Mouse (Mus musculus): Measurements from ENCODE around the gene Wbp4. TPM values are rescaled to one million over a fixed set of nuclear protein-coding genes. Genes with fewer than 3 reads are reported as not detected.
"Not testable (repeated sequence)": the region's sequence is repeated elsewhere in the genome, so short reads cannot be mapped to it uniquely, and the experiment has no call there.

Wbp4 gene
- polyA plus RNA-seq, 1 experiment = 42.9 TPM

DNA sequence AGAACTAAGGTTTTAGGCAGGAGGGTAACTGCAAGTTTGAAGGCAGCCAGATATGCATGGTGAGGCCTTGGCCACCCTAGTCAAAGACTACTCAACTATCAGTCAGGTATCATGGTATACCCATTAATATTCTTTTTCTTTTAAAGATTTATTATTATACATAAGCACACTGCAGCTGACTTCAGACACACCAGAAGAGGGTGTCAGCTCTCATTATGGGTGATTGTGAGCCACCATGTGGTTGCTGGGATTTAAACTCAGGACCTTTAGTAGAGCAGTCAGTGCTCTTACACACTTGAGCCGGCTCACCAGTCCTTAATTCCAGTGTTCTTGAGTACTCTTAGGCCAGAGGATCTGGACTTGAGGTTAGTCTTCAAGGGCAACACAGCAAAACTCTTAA is 20.9 kb downstream of the Wbp4 start:
- Histone ChIP-seq H3K9me3 (replicated peaks; ENCODE audit: control insufficient read depth, insufficient read depth, low read length, poor library complexity, severe bottlenecking) (no peaks in the 10 kb centered on the region), H3K36me3 (ENCODE audit: control insufficient read depth, insufficient read depth, low read length, poor library complexity, severe bottlenecking) (peaks cover 8% of the 10 kb centered on the region), H3K9ac (ENCODE audit: low read depth, poor library complexity, severe bottlenecking) (no peak overlapping the region), H3K4me3 (ENCODE audit: low read depth, low read length) (no peak overlapping the region), H3K27me3 (ENCODE audit: control insufficient read depth, insufficient read depth, low read length, poor library complexity, severe bottlenecking) (no peaks in the 10 kb centered on the region), H3K4me1 (ENCODE audit: control insufficient read depth, insufficient read depth, low read length) (no peaks in the 10 kb centered on the region), H3K27ac (ENCODE audit: insufficient read depth, low read length) (no peak overlapping the region)
- no peak for TF ChIP-seq CTCF (IDR thresholded peaks at IDR 0.05; ENCODE audit: low read depth, low read length)
- TF ChIP-seq POLR2A (IDR thresholded peaks at IDR 0.05; ENCODE audit: insufficient read depth, low read length) = no peak

DNA sequence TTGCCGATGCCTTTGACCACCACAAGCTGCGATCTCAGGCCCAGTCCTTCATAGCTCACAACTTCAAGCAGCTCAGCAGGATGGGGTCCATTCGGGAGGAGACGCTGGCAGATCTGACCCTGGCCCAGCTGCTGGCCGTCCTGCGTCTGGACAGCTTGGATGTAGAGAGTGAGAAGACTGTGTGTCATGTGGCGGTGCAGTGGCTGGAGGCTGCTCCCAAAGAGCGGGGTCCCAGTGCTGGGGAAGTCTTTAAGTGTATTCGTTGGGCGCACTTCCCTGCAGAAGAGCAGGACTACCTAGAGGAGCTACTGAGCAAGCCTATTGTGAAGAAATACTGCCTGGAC is 28.8 kb downstream of the Wbp4 start:
- not testable (repeated sequence) for H3K27ac ChIP-seq (ENCODE audit: insufficient read depth, low read length); H3K9ac ChIP-seq (ENCODE audit: low read depth, poor library complexity, severe bottlenecking); H3K9me3 ChIP-seq (replicated peaks; ENCODE audit: control insufficient read depth, insufficient read depth, low read length, poor library complexity, severe bottlenecking); H3K36me3 ChIP-seq (ENCODE audit: control insufficient read depth, insufficient read depth, low read length, poor library complexity, severe bottlenecking); H3K4me1 ChIP-seq (ENCODE audit: control insufficient read depth, insufficient read depth, low read length); H3K27me3 ChIP-seq (ENCODE audit: control insufficient read depth, insufficient read depth, low read length, poor library complexity, severe bottlenecking)
- H3K4me3 ChIP-seq (ENCODE audit: low read depth, low read length) = 0 out of 2 replicates have a peak overlapping the region, but pooled peaks have one; percentile 16

DNA sequence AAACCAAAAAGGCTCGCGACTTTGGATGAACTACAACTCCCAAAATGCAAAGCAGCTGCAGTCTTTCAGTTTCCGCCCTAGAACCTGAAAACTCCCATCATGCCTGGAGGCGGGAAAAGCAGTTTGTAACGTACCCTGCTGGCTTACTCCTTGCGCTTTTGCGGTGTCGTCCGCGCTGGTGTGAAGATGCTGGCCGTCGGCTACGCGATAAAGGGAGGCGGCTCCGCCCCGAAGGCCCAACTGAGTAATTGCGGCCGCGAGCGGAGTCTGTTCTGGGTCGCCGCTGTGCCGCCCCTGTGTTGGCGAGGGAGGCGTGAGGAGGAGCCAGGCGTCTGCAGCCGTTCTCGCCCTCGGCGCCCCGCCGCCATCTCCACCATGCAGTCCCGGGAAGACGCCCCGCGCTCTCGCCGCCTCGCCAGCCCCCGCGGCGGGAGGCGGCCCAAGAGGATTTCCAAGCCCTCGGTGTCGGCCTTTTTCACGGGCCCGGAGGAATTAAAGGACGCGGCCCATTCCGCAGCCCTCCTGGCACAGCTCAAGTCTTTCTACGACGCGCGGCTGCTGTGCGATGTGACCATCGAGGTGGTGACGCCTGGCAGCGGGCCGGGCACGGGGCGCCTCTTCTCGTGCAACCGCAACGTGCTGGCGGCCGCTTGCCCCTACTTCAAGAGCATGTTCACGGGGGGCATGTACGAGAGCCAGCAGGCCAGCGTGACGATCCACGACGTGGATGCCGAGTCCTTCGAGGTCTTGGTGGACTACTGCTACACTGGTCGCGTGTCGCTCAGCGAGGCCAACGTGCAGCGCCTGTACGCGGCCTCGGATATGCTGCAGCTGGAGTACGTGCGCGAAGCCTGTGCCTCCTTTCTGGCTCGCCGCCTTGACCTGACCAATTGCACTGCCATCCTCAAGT is 29.4 kb downstream of the Wbp4 start, which contains the start of gene Kbtbd6:
Kbtbd6 (plus strand) TSS at position 155 of the 910 bp plus-strand sequence.
- H3K27me3 ChIP-seq (ENCODE audit: control insufficient read depth, insufficient read depth, low read length, poor library complexity, severe bottlenecking); H3K9ac ChIP-seq (ENCODE audit: low read depth, poor library complexity, severe bottlenecking); H3K27ac ChIP-seq (ENCODE audit: insufficient read depth, low read length); H3K4me1 ChIP-seq (ENCODE audit: control insufficient read depth, insufficient read depth, low read length); H3K36me3 ChIP-seq (ENCODE audit: control insufficient read depth, insufficient read depth, low read length, poor library complexity, severe bottlenecking); H3K9me3 ChIP-seq (replicated peaks; ENCODE audit: control insufficient read depth, insufficient read depth, low read length, poor library complexity, severe bottlenecking): not testable (repeated sequence)
- H3K4me3 ChIP-seq (ENCODE audit: low read depth, low read length) = peak within 1 kb of the TSS; percentile 41
- TF ChIP-seq POLR2A (IDR thresholded peaks at IDR 0.05; ENCODE audit: insufficient read depth, low read length) = peak; percentile 44

DNA sequence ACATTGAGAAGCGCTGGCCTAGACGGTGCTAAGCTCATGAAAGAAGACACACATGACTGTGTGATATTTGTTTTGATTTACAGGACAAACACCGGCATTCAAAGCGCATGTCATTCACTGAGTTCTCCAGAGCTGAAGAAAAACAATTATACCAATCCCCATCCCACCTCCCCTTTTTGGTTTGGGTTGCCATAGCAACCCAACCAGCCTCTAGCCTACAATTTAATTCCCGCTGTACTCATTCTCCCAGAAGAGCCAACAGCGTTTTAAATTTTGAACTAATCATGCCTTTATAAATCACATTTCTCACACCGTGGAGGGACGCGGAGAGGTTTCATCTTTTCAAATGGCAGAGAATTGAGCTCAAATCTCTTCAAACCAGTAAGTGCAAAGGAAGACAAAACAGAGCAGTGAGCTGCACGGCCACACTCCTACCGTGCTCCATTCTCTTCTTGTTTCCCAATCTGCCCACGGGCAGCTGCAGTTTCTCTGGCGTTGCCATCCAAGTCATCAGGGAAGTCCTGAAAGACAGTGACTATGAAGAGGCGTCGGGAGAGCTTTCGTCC is 36.2 kb downstream of the Wbp4 start:
- no peaks in the 10 kb centered on the region for H3K4me1 ChIP-seq (ENCODE audit: control insufficient read depth, insufficient read depth, low read length)
- no peak overlapping the region for H3K27ac ChIP-seq (ENCODE audit: insufficient read depth, low read length)
- H3K9ac ChIP-seq (ENCODE audit: low read depth, poor library complexity, severe bottlenecking) = no peak overlapping the region
- no peaks in the 10 kb centered on the region for H3K36me3 ChIP-seq (ENCODE audit: control insufficient read depth, insufficient read depth, low read length, poor library complexity, severe bottlenecking)
- H3K27me3 ChIP-seq (ENCODE audit: control insufficient read depth, insufficient read depth, low read length, poor library complexity, severe bottlenecking) = no peaks in the 10 kb centered on the region
- TF ChIP-seq POLR2A (IDR thresholded peaks at IDR 0.05; ENCODE audit: insufficient read depth, low read length) (no peak), CTCF (IDR thresholded peaks at IDR 0.05; ENCODE audit: low read depth, low read length) (no peak), EP300 (IDR thresholded peaks at IDR 0.05; ENCODE audit: insufficient read depth, low read depth, low read length) (no peak)
- no peak overlapping the region for H3K4me3 ChIP-seq (ENCODE audit: low read depth, low read length)
- H3K9me3 ChIP-seq (replicated peaks; ENCODE audit: control insufficient read depth, insufficient read depth, low read length, poor library complexity, severe bottlenecking) = no peaks in the 10 kb centered on the region

DNA sequence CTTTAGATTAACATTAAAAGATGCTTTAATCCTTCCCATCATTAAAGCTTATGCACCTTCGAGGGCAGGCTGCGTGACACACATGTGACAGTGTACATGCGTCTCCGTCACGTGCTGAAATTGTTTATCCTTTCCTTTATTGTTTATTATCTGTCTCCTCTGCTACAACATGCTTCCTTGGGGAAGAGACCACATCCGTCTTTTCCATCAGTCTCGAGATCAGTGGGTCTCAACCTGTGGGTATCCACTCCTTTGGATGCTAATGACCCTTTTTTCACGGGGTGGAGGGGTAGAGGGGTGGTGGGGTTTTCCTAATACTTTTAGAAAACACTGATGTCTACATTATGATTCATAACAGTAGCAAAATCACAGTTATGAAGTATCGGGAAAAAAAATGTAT is 36.7 kb downstream of the Wbp4 start:
- TF ChIP-seq POLR2A (IDR thresholded peaks at IDR 0.05; ENCODE audit: insufficient read depth, low read length) = no peak
- no peak for TF ChIP-seq CTCF (IDR thresholded peaks at IDR 0.05; ENCODE audit: low read depth, low read length)
- TF ChIP-seq EP300 (IDR thresholded peaks at IDR 0.05; ENCODE audit: insufficient read depth, low read depth, low read length) = no peak
- Histone ChIP-seq H3K4me1 (ENCODE audit: control insufficient read depth, insufficient read depth, low read length) (no peaks in the 10 kb centered on the region), H3K9ac (ENCODE audit: low read depth, poor library complexity, severe bottlenecking) (no peak overlapping the region), H3K36me3 (ENCODE audit: control insufficient read depth, insufficient read depth, low read length, poor library complexity, severe bottlenecking) (no peaks in the 10 kb centered on the region), H3K4me3 (ENCODE audit: low read depth, low read length) (no peak overlapping the region), H3K27ac (ENCODE audit: insufficient read depth, low read length) (no peak overlapping the region), H3K27me3 (ENCODE audit: control insufficient read depth, insufficient read depth, low read length, poor library complexity, severe bottlenecking) (no peaks in the 10 kb centered on the region), H3K9me3 (replicated peaks; ENCODE audit: control insufficient read depth, insufficient read depth, low read length, poor library complexity, severe bottlenecking) (0 out of 2 replicates have a peak, but pooled peaks cover 2% of the 10 kb centered on the region)

DNA sequence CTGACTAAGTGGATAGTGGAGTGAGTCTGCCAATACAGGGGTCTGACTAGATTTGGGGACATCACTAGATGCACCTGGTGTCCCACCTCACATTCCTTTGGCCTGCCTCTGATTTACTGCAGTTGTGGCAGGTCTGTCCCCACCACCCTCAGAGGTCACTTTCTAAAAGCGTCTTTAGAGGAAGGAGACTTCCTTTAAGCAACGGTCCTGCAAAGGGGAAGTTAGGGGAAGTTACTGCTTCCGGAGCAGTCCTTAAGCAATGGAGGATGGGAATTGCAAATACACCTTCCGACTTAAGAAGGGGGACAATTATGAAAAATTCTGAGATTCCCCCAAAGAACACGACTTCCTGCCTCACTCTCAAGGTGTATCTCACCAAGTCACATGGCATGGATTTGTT is 39.9 kb downstream of the Wbp4 start:
- Histone ChIP-seq H3K9me3 (replicated peaks; ENCODE audit: control insufficient read depth, insufficient read depth, low read length, poor library complexity, severe bottlenecking) (0 out of 2 replicates have a peak, but pooled peaks cover 4% of the 10 kb centered on the region), H3K9ac (ENCODE audit: low read depth, poor library complexity, severe bottlenecking) (no peak overlapping the region), H3K27me3 (ENCODE audit: control insufficient read depth, insufficient read depth, low read length, poor library complexity, severe bottlenecking) (no peaks in the 10 kb centered on the region), H3K4me1 (ENCODE audit: control insufficient read depth, insufficient read depth, low read length) (no peaks in the 10 kb centered on the region), H3K4me3 (ENCODE audit: low read depth, low read length) (no peak overlapping the region), H3K27ac (ENCODE audit: insufficient read depth, low read length) (no peak overlapping the region), H3K36me3 (ENCODE audit: control insufficient read depth, insufficient read depth, low read length, poor library complexity, severe bottlenecking) (no peaks in the 10 kb centered on the region)
- no peak for TF ChIP-seq POLR2A (IDR thresholded peaks at IDR 0.05; ENCODE audit: insufficient read depth, low read length)
- TF ChIP-seq EP300 (IDR thresholded peaks at IDR 0.05; ENCODE audit: insufficient read depth, low read depth, low read length) = no peak
- no peak for TF ChIP-seq CTCF (IDR thresholded peaks at IDR 0.05; ENCODE audit: low read depth, low read length)

Data from ES-Bruce4 (cell line).